Mouse (Mus musculus): ENCODE measurements at regions not wholly inside any gene's neighbourhood (a gene's known extent, or its start where the extent isn't known, plus 50 kb on each side); places are given as distances from the start of the nearest gene placed in this dataset.

- WGBS: 89% methylated on average over 5 of the region's 5 CpGs
- TF ChIP-seq POLR2A (IDR thresholded peaks at IDR 0.05; ENCODE audit: insufficient read depth, low read depth, low read length) (no peak), CTCF (IDR thresholded peaks at IDR 0.05; ENCODE audit: insufficient read depth, low read depth, low read length) (no peak)
- Histone ChIP-seq H3K4me1 (ENCODE audit: control insufficient read depth, insufficient read depth, low read length) (no peaks in the 10 kb centered on the region), H3K27ac (ENCODE audit: insufficient read depth, low read depth, low read length) (no peak overlapping the region), H3K4me3 (ENCODE audit: insufficient read depth, low read depth, low read length) (no peak overlapping the region)
These were observed 149.5 kb downstream of the Irx5 start for GRCm38 (mm10) chr8:92506906-92507305.

GRCm38 (mm10) chr8:92515385-92515784, 158.0 kb downstream of the Irx5 start:
- no peaks in the 10 kb centered on the region for H3K4me1 ChIP-seq (ENCODE audit: control insufficient read depth, insufficient read depth, low read length)
- 79% methylated on average over 2 of the region's 2 CpGs for WGBS
- H3K4me3 ChIP-seq (ENCODE audit: insufficient read depth, low read depth, low read length): no peak overlapping the region
- TF ChIP-seq CTCF (IDR thresholded peaks at IDR 0.05; ENCODE audit: insufficient read depth, low read depth, low read length): no peak
- TF ChIP-seq POLR2A (IDR thresholded peaks at IDR 0.05; ENCODE audit: insufficient read depth, low read depth, low read length): no peak
- H3K27ac ChIP-seq (ENCODE audit: insufficient read depth, low read depth, low read length): no peak overlapping the region

DNA sequence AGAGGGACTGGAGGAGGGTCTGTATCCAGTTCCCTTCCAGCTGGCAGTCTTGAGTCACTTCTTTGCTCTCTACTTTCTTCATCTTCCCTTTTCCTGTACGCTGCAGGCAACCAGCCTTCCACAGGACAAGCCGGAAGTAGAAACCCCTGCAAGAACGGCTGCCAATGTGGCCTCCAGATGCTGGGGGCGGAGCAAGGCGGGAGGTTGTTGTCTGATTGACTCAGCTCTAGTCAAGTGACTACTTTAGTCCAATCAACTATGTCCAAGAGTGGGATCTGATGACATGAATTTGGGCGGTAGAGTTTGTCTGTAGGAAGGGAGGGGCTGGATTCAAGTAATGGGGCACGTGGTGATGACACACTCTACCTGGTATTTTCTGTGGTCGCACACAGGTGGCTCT, 156.1 kb upstream of the Irx6 start:
- H3K4me3 ChIP-seq (ENCODE audit: insufficient read depth, low read depth, low read length): no peak overlapping the region
- H3K4me1 ChIP-seq (ENCODE audit: control insufficient read depth, insufficient read depth, low read length): no peaks in the 10 kb centered on the region
- TF ChIP-seq POLR2A (IDR thresholded peaks at IDR 0.05; ENCODE audit: insufficient read depth, low read depth, low read length) (no peak), CTCF (IDR thresholded peaks at IDR 0.05; ENCODE audit: insufficient read depth, low read depth, low read length) (no peak)
- WGBS: 92% methylated on average over 8 of the region's 8 CpGs
- no peak overlapping the region for H3K27ac ChIP-seq (ENCODE audit: insufficient read depth, low read depth, low read length)

- no peak overlapping the region for H3K4me3 ChIP-seq (ENCODE audit: insufficient read depth, low read depth, low read length)
- 82% methylated on average over 3 of the region's 3 CpGs for WGBS
- no peak for TF ChIP-seq CTCF (IDR thresholded peaks at IDR 0.05; ENCODE audit: insufficient read depth, low read depth, low read length)
- no peak for TF ChIP-seq POLR2A (IDR thresholded peaks at IDR 0.05; ENCODE audit: insufficient read depth, low read depth, low read length)
- no peaks in the 10 kb centered on the region for H3K4me1 ChIP-seq (ENCODE audit: control insufficient read depth, insufficient read depth, low read length)
- no peak overlapping the region for H3K27ac ChIP-seq (ENCODE audit: insufficient read depth, low read depth, low read length)
These were observed 155.6 kb upstream of the Irx6 start for GRCm38 (mm10) chr8:92518486-92518885.

DNA sequence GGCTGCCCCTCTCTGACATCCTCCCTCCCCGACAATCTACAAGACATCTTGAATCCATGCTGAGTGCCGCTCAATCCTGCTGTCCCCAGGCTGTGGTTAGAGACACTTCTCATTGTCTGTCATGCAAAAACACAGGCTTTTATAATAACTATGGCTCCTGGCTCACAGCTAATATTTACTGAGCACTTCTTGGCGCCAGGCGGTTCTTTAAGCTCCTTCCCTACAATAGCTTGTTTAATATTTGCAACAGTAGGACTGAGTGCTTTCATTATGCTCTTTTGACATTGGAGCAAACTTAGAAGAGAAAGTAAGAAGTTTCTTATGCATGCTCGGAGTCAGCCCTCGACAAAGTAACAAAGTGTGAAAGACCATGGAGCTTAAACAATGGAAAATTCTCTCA, 151.6 kb upstream of the Irx6 start:
- H3K4me3 ChIP-seq (ENCODE audit: insufficient read depth, low read depth, low read length): no peak overlapping the region
- no peak overlapping the region for H3K27ac ChIP-seq (ENCODE audit: insufficient read depth, low read depth, low read length)
- WGBS: 73% methylated on average over 6 of the region's 6 CpGs
- no peaks in the 10 kb centered on the region for H3K4me1 ChIP-seq (ENCODE audit: control insufficient read depth, insufficient read depth, low read length)
- TF ChIP-seq CTCF (IDR thresholded peaks at IDR 0.05; ENCODE audit: insufficient read depth, low read depth, low read length): no peak
- no peak for TF ChIP-seq POLR2A (IDR thresholded peaks at IDR 0.05; ENCODE audit: insufficient read depth, low read depth, low read length)

DNA sequence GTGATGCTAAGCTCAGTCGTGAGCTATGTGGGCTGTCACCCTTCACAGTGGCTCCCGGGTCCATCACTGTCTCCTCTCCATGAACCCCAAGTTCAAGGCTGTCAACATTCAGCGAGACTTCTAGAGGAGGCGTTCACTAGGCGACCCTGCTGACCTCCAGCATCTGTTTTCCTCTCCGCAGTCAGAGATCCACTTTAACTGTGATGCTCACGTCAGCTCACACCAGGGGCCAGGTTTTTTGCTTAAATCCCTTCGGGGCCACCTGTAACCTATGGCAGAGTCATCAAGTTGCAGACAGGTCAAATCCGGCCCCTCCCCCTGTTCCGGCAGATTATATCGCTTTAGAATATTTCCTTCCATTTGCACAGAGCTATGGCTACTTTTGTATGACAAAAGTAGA, 144.3 kb upstream of the Irx6 start:
- H3K4me3 ChIP-seq (ENCODE audit: insufficient read depth, low read depth, low read length): no peak overlapping the region
- no peak overlapping the region for H3K27ac ChIP-seq (ENCODE audit: insufficient read depth, low read depth, low read length)
- H3K4me1 ChIP-seq (ENCODE audit: control insufficient read depth, insufficient read depth, low read length): no peaks in the 10 kb centered on the region
- TF ChIP-seq CTCF (IDR thresholded peaks at IDR 0.05; ENCODE audit: insufficient read depth, low read depth, low read length) (no peak), POLR2A (IDR thresholded peaks at IDR 0.05; ENCODE audit: insufficient read depth, low read depth, low read length) (no peak)
- 92% methylated on average over 11 of the region's 11 CpGs for WGBS

- Histone ChIP-seq H3K4me1 (ENCODE audit: control insufficient read depth, insufficient read depth, low read length) (peaks cover 2% of the 10 kb centered on the region; the same call in 1 of the 2 replicates), H3K4me3 (ENCODE audit: insufficient read depth, low read depth, low read length) (no peak overlapping the region), H3K27ac (ENCODE audit: insufficient read depth, low read depth, low read length) (no peak overlapping the region)
- no peak for TF ChIP-seq CTCF (IDR thresholded peaks at IDR 0.05; ENCODE audit: insufficient read depth, low read depth, low read length)
- TF ChIP-seq POLR2A (IDR thresholded peaks at IDR 0.05; ENCODE audit: insufficient read depth, low read depth, low read length): no peak
- 81% methylated on average over 2 of the region's 2 CpGs for WGBS
These were observed 133.5 kb upstream of the Irx6 start for GRCm38 (mm10) chr8:92540636-92541035.

DNA sequence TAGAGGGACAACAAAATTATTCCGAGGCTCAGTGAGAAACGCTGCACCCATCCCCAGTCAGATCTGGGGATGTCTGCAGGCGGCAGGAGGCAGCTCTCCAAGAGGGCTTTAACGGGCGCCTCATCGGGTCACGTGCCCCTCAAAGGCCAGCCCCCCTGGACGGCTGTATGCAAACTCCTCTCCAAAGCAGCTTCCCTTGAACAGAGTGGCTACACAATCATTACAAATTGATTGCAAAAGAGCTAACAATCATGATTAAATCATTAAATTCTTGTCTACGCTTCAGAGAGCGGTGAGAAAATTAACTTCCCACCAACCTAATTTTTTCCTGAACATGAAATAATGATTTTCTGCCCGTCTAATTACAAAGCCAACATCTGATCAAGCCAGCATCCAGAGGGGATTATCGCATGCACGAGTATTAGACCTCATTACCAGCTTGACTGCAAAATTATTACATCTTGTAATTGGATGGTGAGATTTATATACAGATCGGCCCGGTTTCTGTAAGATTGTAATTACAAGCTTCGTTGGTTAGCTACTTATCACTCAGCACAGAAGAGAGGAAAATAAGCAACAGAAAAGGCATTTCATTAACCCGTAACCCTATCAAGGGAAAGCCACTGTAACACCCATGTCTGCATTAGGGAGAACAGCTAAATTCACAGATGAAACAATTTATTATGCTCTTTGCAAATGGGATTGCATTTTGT, 128.6 kb upstream of the Irx6 start:
- Histone ChIP-seq H3K27ac (ENCODE audit: insufficient read depth, low read depth, low read length) (no peak overlapping the region), H3K4me3 (ENCODE audit: insufficient read depth, low read depth, low read length) (no peak overlapping the region), H3K4me1 (ENCODE audit: control insufficient read depth, insufficient read depth, low read length) (peaks cover 5% of the 10 kb centered on the region; the same call in 1 of the 2 replicates)
- no peak for TF ChIP-seq POLR2A (IDR thresholded peaks at IDR 0.05; ENCODE audit: insufficient read depth, low read depth, low read length)
- no peak for TF ChIP-seq CTCF (IDR thresholded peaks at IDR 0.05; ENCODE audit: insufficient read depth, low read depth, low read length)
- 13% methylated on average over 17 of the region's 17 CpGs for WGBS

GRCm38 (mm10) chr8:92555140-92555539, 118.9 kb upstream of the Irx6 start:
- 65% methylated on average over 12 of the region's 12 CpGs for WGBS

More at GRCm38 (mm10) chr8:92555140-92555539, 118.9 kb upstream of the Irx6 start:
- no peak overlapping the region for H3K4me3 ChIP-seq (ENCODE audit: insufficient read depth, low read depth, low read length)
- no peak overlapping the region for H3K27ac ChIP-seq (ENCODE audit: insufficient read depth, low read depth, low read length)
- TF ChIP-seq CTCF (IDR thresholded peaks at IDR 0.05; ENCODE audit: insufficient read depth, low read depth, low read length) (no peak), POLR2A (IDR thresholded peaks at IDR 0.05; ENCODE audit: insufficient read depth, low read depth, low read length) (no peak)
- H3K4me1 ChIP-seq (ENCODE audit: control insufficient read depth, insufficient read depth, low read length): no peaks in the 10 kb centered on the region

Data from olfactory bulb, adult 2 months (tissue).